Mouse (Mus musculus) cerebral cortex, adult 2 months (tissue): ENCODE measurements around the gene Alpl.

Source experiments
- WGBS: fragments of 180-500 bp; shearing (Covaris S2); methylation state at CpG from one replicate; pipeline ENCODE4 v1.1.7; 2018; 5-methylcytosine and 5-hydroxymethylcytosine counted together

Alpl gene

DNA sequence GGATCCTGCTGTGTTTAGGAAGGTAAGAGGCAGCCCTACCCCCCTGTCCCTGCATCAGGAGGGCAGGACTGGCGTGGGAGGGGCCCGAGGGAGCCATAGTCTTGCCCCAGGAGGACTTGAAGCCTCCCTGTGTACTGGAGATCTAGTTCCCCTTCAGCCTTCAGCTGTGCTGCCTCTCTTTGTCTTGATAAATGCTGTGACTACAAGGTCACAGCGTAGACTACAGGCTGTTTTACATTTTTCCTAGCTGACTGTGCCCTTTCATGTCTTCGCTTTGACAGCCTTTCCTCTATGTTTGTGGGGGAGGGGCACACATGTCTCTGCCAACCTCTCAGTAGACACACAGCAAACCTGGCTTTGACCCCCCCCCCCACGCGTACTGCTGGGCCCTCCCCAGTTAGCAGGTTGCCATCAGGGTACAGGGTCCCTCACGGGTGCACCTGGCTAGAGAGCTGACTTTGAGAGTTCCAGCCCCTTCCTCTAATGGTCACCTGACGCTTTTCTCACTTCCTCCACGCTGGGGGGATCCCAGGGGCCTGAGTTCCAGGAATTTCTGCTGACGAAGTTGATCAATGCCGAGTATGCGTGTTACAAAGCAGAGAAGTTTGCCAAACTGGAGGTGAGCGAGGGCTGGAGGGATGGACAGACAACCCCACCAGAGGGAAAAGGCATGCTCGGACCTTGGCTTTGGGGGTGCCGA, 76.7 kb downstream of the Alpl start:
- 55% methylated on average over 15 of the region's 15 CpGs for WGBS

DNA sequence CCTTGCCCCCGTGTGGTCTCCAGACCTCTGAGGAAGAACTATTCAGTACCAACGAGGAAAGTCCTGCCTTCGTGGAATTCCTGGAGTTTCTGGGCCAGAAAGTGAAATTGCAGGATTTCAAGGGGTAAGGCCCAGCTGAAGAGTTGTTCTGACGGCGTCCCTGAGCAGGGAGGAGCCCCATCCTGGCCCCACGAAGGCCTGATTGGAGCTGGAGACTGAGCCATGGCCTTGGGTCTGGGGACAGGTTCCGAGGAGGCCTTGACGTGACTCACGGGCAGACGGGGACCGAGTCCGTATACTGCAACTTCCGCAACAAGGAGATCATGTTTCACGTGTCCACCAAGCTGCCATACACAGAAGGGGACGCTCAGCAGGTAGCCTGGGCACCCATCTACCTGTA, 78.5 kb downstream of the Alpl start:
- WGBS: 75% methylated on average over 15 of the region's 15 CpGs

DNA sequence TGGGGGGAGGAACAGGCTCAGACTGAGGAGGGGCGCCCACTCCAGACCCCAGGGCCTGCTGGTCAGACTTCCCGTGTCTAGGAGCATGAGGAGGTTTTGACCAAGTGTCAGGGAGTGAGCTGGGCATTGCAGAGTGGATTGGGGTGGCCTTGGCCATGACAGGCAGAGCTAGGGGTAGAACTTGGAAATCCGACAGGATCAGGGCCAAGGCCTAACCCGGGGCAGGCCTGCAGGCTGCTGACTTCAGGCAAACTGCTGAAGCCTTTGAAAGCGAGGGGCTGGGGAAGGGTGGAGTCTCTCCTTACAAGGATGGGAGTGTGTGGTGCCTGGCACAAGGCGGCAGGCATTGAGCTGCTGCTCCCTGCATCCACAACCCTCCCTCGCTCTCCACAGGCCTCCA, 79.2 kb downstream of the Alpl start:
- WGBS: 70% methylated on average over 7 of the region's 7 CpGs

DNA sequence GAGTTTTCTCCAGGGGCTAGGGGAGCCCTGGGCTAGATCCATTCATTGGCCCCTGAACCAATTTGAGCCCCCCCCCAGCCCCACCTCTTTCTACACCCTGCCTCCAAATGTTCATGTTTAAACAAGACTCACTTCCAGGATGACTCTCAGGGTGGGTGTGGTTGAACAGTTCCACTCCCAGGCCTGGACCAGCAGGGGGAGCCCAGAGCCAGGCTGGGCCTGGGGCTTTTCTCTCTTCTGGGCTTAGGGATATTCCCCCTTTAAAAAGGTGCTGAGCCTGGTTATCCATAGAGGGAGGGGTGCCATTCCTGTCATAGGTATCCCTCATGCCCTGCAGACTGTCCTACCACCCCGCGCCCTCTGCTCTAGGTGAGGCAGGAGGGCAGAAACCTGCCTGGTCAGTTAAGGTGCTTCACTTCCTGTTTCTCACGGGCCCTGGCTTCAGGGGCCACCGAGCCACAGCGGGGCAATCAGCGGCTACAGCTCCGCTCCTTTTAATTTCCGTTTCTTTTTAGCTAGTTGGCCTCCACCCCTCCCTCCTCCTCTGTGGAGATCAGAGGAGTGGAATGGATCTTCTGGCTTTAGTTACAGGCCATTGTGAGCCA, 82.1 kb downstream of the Alpl start:
- WGBS: 64% methylated on average over 8 of the region's 8 CpGs

DNA sequence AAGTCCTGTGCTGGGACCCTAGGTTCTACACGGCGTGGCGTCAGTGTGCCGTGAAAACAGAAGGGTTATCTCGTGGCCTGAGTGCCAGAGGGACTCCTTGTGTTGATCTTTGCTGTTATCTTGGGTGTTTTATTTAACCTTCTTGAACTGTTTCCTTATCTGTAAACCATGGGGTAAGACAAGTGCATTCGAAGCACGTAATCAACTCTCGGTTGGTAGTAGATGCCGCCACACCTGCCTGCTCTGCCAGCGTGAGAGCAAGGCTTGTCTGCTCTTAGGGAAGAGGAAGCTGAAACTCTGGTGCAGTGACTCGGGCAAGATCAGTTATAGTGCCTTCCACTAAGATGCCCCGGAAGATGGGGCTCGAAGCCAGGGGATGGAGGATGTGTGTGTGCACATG, 83.2 kb downstream of the Alpl start:
- 88% methylated on average over 13 of the region's 13 CpGs for WGBS

DNA sequence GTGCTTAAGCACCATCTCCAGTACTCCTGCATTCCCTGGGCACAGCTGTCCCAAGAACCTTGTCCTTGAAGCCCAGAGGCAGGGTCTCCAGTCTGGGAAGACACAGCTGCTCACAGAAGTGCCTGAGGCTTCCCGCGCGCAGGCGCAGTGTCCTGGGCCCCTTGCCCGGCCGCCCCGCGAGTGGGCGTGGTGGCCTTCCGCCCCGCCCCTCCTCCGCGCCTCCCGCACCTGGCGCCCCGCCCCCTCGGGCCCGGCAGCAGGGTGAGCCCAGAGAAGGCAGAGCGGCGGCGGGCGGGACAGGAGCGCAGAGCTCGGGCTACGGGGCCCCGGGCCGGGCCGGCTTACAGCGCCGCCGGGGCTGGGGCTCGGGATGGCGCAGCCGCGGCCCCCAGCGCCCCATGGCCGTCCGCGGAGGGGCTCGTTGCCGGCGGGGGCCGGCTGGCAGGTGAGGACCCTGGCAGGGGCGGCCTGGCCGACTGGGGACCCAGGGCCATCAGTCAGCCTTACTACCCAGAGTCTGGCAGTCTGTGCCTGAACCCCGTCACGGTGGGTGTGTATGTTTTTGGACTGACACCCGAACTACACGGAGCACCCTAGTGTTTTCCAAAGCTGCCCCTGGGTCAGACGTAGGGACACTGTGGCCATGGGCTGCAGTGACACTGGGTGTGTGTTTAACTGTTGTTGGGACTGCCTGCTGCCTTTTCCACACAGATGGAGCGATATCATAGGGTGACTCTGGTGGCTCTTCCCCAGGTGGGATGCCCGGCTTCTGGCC, 88.8 kb downstream of the Alpl start:
- 12% methylated on average over 52 of the region's 52 CpGs for WGBS

DNA sequence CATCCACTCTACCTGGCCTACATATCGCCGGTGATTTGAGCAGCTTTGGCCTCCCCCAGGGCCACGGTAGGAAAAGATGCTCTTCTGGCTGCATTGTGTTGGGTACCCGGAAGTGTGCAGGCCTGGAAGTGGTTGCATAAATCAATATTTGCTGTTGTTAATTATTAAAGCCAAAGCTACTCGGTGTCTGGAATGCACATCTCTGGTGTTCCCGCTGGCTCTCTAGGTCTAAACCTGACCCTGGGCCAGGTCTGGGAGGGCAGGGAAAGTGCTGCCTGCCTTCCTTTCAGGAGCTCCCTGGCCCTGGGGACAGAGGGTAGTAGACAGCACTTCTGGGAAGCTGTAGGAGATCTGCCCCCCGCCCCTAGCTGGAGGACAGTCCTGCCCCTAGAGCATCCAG, 89.7 kb downstream of the Alpl start:
- WGBS: 82% methylated on average over 7 of the region's 7 CpGs

DNA sequence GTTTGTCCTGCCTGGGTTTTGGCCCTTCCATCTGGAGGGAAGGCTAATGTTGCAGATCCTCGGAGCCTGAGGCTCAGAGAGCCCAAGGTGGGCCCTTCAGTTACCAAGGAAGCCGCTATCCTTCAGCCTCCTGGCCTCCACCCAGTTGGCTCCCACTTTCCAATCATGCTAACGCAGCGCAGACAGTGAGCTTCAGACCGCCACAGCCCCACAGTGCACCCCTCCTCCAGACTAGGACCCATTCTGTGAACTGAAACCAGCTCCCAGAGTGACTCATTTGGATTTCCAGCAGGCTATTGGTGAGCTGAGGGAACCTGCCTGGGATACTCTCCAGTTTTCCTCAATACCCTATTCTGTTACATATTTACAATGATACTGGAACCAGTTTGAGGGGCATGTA, 90.8 kb downstream of the Alpl start:
- 27% methylated on average over 5 of the region's 5 CpGs for WGBS

DNA sequence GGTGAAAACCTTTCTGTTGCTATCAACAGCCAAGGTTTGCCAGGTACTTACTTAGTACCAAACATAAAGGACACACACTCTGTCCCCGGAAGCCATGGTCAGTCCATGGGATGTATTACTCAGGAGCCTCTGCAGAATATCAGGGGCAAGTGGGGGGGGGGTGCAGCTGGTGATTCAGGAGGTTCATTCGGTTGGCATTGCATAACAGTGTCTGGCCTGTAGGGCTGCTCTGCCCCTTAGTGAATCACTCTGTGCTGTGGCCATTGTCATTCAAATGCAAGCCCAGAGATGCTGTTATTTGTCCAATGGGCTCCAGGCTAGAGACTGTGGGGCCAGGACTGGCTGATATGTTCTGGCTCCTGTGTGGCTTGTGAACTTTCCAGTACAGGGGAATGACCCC, 91.6 kb downstream of the Alpl start:
- 48% methylated on average over 2 of the region's 2 CpGs for WGBS

DNA sequence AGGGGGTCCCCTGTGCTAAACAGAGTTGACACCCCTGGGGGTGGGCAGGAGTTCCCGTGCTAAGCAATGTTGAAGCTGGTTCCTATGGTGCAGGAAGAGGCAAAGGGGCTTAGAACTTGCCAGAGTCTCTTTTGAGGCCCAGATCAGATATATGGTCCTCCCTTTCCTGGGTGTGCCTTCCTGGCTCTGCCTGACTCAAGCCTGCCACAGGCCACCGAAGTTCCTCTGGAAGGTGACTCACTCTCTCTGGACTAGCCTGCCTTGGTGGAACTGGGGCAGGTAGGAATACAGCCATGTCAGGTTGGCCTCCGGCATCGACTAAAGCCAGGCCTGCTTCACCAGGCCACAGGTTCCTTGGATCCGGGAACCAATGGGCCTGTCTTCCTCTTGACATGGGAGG, 93.1 kb downstream of the Alpl start:
- 86% methylated on average over 5 of the region's 5 CpGs for WGBS

DNA sequence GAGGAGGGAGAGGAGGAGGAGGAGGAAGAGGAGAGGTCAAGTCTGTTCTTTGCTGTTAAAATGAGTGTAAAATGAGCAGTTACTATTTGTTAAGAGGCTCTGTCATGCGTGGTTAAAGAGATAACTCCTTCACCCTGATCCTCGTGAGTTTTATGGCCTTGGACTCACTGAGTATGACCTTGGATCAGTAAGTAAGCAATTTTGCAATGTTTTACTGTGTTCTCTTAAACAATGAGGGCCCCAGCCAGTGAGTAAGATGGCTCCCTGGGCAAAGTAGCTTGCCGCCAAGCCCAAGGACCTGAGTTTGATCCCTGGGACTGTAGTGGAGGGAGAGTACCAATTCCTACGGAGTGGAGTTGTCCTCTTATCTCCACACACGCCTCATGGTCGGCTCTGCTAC, 95.2 kb downstream of the Alpl start:
- WGBS: 70% methylated on average over 6 of the region's 6 CpGs

DNA sequence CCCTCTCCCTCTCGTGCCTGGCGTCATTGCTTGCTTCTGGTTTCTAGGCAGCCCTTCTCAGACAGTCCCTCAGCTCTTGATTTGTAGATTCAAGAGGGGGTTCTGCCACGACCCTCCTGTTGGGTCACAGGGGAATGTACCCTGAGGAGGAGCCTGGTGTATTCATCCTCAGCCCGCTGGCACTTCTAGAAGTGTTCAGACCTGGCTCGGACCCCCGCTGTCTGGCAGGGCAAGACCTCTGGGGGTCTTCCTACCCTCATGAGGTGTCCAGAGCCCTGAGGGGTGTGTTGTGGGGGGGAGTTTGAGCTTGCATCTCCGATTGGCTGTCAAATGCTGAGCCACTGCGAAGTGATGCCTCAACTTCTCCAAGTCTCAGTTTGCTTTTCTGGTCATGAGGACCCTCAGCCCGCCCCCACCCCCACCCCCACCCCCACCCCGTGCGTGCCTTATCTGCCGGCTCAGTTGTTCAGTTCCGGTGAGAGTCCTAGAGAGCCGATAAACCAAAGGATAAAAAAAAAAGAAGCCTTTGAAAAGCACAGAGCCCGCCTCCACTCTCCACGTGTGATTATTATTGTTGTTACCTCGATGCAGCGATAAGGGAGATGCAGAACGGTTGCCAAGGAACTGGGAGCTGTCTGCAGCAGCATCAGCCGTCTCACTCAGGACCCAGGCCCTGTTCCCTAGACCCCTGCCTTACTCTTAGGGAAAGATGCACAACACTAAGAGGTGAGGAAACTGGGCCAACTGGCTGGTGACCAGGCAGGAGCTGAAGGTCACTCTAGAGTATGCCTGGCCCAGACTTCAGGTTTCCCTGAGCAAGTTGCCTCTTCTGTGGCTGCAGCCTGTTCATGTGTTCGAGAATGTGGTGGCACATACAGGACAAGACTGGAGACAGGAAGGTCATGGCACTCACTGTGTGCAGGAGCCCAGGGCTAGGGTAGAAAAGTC, 96.6 kb downstream of the Alpl start:
- WGBS: 45% methylated on average over 21 of the region's 21 CpGs

DNA sequence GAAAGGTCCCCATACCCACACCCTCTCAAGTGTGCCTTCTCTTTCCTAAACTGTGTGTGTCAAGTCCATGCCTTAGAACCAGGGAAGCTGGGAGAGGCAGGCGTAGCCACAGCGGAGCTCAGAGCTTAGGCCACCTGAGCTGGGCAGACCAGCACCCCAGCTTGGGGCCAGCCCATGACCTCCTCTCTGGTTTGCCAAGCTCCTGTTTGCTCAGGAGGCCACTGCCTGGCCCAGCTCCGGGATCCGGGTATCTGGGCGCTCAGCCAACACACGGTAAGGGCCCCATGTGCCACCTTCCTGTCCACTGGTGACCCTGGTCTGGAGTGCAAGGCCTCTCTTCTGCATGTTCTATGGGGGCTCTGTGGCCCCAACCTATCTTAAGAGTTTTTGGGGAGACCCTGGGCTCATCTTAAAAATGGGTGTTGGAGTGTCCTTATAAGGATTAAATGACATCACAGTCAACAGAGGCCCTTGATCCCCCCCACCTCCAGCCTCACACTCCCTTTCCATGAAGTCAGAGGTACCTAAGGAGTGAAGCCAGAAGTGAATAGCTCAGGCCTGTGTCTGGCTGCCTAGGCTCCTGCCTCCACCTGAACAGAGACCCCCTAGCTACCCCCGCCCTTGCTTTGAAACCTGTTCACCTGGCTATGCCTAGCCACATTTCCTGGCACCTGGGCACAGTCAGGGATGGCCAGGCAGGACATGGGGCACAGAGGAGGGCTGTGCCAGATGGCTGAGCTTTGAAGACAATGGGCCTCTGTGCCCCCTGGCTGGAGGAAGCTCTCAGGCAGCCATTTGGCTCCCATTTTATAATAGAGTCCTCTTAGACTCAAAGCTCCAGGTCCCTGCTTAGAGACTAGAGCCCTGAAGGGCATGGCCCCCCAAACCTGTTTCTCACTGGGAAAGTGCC, 97.9 kb downstream of the Alpl start:
- 54% methylated on average over 7 of the region's 7 CpGs for WGBS

DNA sequence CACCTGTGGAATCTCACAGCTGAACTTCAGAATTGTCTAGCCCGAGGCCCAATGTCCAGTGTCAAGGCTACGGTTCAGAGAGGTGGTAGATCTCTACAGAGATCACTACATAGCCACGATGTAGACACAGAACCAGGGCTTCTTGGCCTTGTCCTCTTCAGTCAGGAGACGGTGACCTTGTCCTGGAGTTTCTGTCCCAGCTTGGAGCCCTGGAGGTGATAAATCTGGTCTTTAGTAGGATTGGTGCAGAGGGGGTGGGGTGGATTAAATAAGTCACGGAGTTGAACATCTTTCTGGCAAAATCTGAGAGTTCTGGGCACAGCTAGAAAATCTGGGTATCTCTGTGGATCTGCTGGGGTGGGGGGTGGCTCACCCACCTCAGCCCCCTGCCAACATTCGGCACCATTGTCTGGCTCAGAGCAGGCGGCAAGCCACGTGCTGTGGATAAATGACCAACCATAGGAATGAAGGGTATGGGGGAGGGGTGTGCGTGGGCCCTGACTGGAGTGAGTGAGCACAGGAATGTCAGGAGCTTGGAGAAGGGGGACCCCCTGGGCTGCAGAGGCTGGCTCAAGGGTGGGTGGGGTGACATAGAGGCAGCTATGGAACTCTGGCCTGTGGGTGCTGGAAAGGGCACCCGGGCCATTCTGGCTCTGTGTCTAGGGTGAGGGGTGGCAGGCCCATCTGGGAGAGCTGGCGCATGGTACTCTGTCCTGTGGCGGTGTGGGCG, 98.9 kb downstream of the Alpl start:
- 58% methylated on average over 13 of the region's 13 CpGs for WGBS

DNA sequence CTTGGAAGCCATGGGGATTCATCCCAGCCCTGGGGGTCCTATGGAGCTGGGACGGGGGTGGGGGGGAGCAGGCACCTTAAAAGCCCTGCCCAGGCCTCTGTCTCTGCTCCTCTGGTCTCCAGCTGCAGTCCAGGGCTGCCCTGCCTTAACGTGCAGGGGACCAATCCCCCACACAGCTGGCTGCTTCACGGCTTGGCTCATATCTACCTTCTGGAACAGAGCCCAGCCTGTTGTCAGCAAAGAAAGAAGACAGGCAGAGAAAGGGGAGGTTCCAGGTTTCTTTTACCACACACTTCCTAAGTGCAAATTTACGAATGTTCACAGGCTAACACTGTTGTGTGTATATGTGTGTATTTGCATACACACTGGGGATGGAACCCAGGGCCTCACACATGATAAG, 100.3 kb downstream of the Alpl start:
- 14% methylated on average over 4 of the region's 4 CpGs for whole genome bisulfite sequencing

DNA sequence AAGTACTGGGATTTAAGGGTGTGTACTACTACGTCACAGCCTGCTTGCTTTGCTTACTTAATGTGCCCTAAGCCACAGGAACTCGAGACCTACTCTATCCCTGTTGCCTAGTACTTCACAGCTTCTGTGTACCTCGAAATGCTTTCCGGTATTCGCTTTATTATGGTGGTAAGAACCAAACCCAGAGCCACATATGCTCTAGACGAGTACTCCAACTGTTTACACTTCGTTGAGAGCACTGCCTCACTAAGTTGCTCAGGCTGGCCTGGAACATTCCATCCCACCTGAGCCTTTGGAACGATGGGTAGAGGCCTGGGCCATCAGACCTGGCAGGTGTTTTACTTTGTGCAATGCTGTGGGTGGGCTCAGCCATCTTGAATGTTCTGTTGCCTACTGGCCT, 100.9 kb downstream of the Alpl start:
- WGBS: 68% methylated on average over 8 of the region's 8 CpGs

DNA sequence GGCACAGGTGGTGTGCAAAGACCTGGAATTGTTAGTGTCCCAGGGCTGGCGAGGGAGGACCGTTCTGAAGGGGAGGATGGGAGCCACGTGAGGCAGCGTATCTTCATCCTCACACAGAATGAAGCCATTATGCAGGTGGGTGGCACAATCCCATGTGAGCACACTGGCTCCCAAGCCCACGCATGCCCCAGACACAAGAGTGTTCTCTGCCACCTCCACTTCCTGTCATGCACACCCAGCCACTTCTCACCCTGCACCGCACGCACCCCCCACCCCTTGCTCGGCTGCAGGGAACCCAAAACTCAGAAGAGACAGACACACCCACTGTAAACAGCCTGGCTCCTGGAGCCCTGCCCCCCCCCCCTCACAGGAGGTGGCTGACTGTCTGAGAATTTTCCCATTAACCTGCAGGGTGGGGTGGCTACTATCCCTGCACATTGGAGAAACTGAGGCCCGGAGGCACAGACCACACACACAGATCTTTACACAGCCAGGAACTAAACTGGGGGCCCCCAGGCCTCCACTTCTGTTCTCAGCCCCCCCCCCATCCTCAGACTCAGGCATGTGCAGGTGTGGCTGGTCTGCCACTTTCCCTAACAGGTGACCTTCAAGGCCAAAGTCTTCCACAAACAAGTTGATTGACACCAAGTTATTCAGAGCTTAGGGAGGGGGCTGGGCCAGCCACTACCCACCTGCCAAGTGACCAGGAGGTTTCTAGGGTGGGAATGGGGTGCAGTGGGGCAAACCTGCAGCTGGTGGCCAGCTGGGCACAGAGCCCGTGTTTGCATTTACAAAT, 103.9 kb downstream of the Alpl start:
- 57% methylated on average over 10 of the region's 10 CpGs for WGBS
